22 mouse cellular contexts compared by ENCODE assay signal in the genomic region with DNA sequence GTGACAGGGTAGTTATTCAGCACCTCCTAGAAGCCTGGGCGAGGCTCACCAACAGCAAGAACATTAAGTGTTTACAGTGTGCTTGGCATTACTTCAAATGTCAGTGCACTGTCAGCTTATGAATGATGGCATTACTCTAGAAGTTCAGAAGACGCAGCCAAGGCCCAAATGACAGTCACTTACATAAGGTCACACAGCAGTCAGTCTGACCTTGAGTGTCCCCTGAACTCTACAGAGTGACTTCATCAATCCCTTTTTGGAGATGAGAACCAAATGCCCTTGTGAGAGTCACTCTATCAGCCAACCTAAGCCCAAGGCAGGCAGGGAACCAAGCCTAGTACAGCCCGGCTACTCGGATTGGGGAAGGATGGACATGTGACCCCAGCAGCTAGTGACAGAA. TPM values are rescaled to one million over a fixed set of nuclear protein-coding genes. Genes with fewer than 3 reads are reported as not detected.
A peak's percentile ranks its signal among the peaks of the same experiment; 100 is the strongest.
DNase-seq lines count a peak whose midpoint lies in the region; ATAC-seq and TF ChIP-seq lines count a peak whose summit lies in the region.
"Had no signal": no experiment of that assay in that cellular context is flagged by ENCODE, and none has a peak within 500 bp of the region (broad histone marks: within the 10 kb centered on the region; RNA-seq: fewer than 3 reads in every experiment).

No protein-coding gene starts in this region.

- peaks cover 5% of the 10 kb centered on the region for H3K4me1 ChIP-seq in neural tube, embryonic 12.5 days

- H3K4me3 ChIP-seq in gastrocnemius, adult 2 months = no peak overlapping the region
- 0 out of 2 replicates have a peak overlapping the region, but pooled peaks have one; percentile 3 for H3K4me3 ChIP-seq in neural tube, embryonic 12.5 days
- H3K4me3 ChIP-seq: embryonic facial prominence, embryonic 10.5 days; forebrain, embryonic 13.5 days; heart, embryonic 10.5 days had no signal

- H3K27ac ChIP-seq in gastrocnemius, adult 2 months = peak overlapping the region; percentile 53
- no peak overlapping the region for H3K27ac ChIP-seq in neural tube, embryonic 12.5 days
- H3K27ac ChIP-seq: embryonic facial prominence, embryonic 10.5 days; forebrain, embryonic 13.5 days; heart, embryonic 10.5 days; hindbrain, embryonic 14.5 days had no signal

- peaks cover 87% of the 10 kb centered on the region for H3K36me3 ChIP-seq in neural tube, embryonic 12.5 days

- intact Hi-C loops in gastrocnemius, adult 2 months (cut with DNase I) = loop anchor here (2.0 kb wide), 2 partner anchors 23 to 41 kb away; a partner anchor contains a TSS

- peak; percentile 40 for DNase-seq in adrenal gland, postnatal 10 days
- no peak for DNase-seq in adrenal gland, postnatal 25 days
- peak; percentile 24 for DNase-seq in gastrocnemius, adult 2 months
- no peak for DNase-seq in gastrocnemius, postnatal 10 days
- DNase-seq in neural tube, embryonic 10.5 days (ENCODE audit: extremely low spot score, low spot score) = no peak
- no peak for DNase-seq in ovary, postnatal 14 days (ENCODE audit: low spot score)
- DNase-seq: cerebellum, adult 2 months; forebrain, postnatal 0 days; gastrocnemius, postnatal 36 days; heart, adult 11 months; heart, postnatal 14 days; kidney, adult 11 months; kidney, adult 9 months had no signal

- no peak overlapping the region for H3K4me2 ChIP-seq in neural tube, embryonic 12.5 days (replicated peaks)
- H3K4me2 ChIP-seq: forebrain, embryonic 13.5 days; hindbrain, embryonic 14.5 days had no signal

- no peak for ATAC-seq in neural tube, embryonic 12.5 days (ENCODE audit: low FRiP score, low read depth)
- ATAC-seq: activated CD4-positive, CD25-positive, alpha-beta regulatory T cell, adult 4 months; forebrain, embryonic 13.5 days; forebrain, postnatal 0 days; Patski had no signal

- no peaks in the 10 kb centered on the region for H3K9me3 ChIP-seq in neural tube, embryonic 12.5 days
- H3K9me3 ChIP-seq: embryonic facial prominence, embryonic 10.5 days; forebrain, embryonic 13.5 days; heart, embryonic 10.5 days had no signal

- WGBS in neural tube, embryonic 12.5 days = 92% methylated on average over 4 of the region's 4 CpGs

- TF ChIP-seq CTCF in gastrocnemius, adult 2 months (IDR thresholded peaks at IDR 0.05) = no peak

- no peak overlapping the region for H3K9ac ChIP-seq in neural tube, embryonic 12.5 days
- H3K9ac ChIP-seq: forebrain, embryonic 13.5 days; forebrain, postnatal 0 days; hindbrain, embryonic 14.5 days had no signal

- H3K27me3 ChIP-seq in neural tube, embryonic 12.5 days (replicated peaks) = peaks cover 16% of the 10 kb centered on the region
- H3K27me3 ChIP-seq: CH12.LX, Patski had no signal

RNA-seq across cellular contexts. Expression of a gene that starts 5.1 kb away (rescaled TPM):
- total RNA-seq in adrenal gland, postnatal 10 days (2021) = 10 to 100 TPM; 15.7 to 39.2 TPM
- 10.1 and 11.3 TPM in 2 replicates for total RNA-seq in adrenal gland, postnatal 25 days (2021)
- 100 to 1,000 TPM; 748 to 815 TPM for total RNA-seq in gastrocnemius, adult 2 months (2021)
- 100 to 1,000 TPM; 303 to 352 TPM for total RNA-seq in gastrocnemius, postnatal 10 days (2021)
- 2.5 and 2.8 TPM in 2 replicates for polyA plus RNA-seq in neural tube, embryonic 12.5 days (2016; fragmentation: Nextera tagmentation; extraction: Ambion mirVana)
- polyA plus RNA-seq: activated CD4-positive, CD25-positive, alpha-beta regulatory T cell, adult 4 months had no signal

RNA-seq across cellular contexts. Expression of a gene that starts 16.8 kb away (rescaled TPM):
- 10 to 100 TPM; 25.1 to 65.2 TPM for total RNA-seq in adrenal gland, postnatal 10 days (2021)
- 1.4 and 4.5 TPM in 2 replicates for total RNA-seq in adrenal gland, postnatal 25 days (2021)
- total RNA-seq in gastrocnemius, adult 2 months (2021) = 10 to 100 TPM; 14.0 to 15.9 TPM
- 1 to 10 TPM; 6.8 to 7.8 TPM for total RNA-seq in gastrocnemius, postnatal 10 days (2021)
- polyA plus RNA-seq in neural tube, embryonic 12.5 days (2016; fragmentation: Nextera tagmentation; extraction: Ambion mirVana) = 0.27 and 0.46 TPM in 2 replicates
- polyA plus RNA-seq: forebrain, embryonic 13.5 days had no signal

RNA-seq across cellular contexts. Expression of a gene that starts 23.8 kb away (rescaled TPM):
- 10 to 100 TPM; 39.4 to 60.0 TPM for total RNA-seq in adrenal gland, postnatal 10 days (2021)
- total RNA-seq in adrenal gland, postnatal 25 days (2021) = 42.9 and 50.5 TPM in 2 replicates
- 10 to 100 TPM; 47.2 to 61.7 TPM for total RNA-seq in gastrocnemius, adult 2 months (2021)
- 10 to 100 TPM; 35.0 to 35.8 TPM for total RNA-seq in gastrocnemius, postnatal 10 days (2021)
- 207 and 221 TPM in 2 replicates for polyA plus RNA-seq in neural tube, embryonic 12.5 days (2016; fragmentation: Nextera tagmentation; extraction: Ambion mirVana)

RNA-seq across cellular contexts. Expression of a gene that starts 55.4 kb away (rescaled TPM):
- 1 to 10 TPM; 4.0 to 5.6 TPM for total RNA-seq in adrenal gland, postnatal 10 days (2021)
- total RNA-seq in adrenal gland, postnatal 25 days (2021) = 0.73 and 1.9 TPM in 2 replicates
- total RNA-seq in gastrocnemius, adult 2 months (2021) = 1 to 10 TPM; 1.2 to 1.4 TPM
- 1 to 10 TPM; 2.9 TPM for total RNA-seq in gastrocnemius, postnatal 10 days (2021)
- 7.1 and 7.8 TPM in 2 replicates for polyA plus RNA-seq in neural tube, embryonic 12.5 days (2016; fragmentation: Nextera tagmentation; extraction: Ambion mirVana)
- total RNA-seq: CH12.LX; forebrain, postnatal 0 days; hematopoietic stem cell, adult 5-6 weeks had no signal
- polyA plus RNA-seq: activated CD4-positive, CD25-positive, alpha-beta regulatory T cell, adult 4 months; forebrain, embryonic 13.5 days; forebrain, postnatal 0 days; Patski had no signal

Comparison
In these comparisons a context has a peak if more than half of its experiments do, and no peak if none do; other contexts are left out.
1. DNase-seq: peak in adrenal gland, postnatal 10 days (single experiment) and gastrocnemius, adult 2 months (single experiment); none in adrenal gland, postnatal 25 days (single experiment), gastrocnemius, postnatal 10 days (single experiment), neural tube, embryonic 10.5 days (single experiment) and ovary, postnatal 14 days (single experiment).
2. RNA of a gene that starts 5.1 kb away (total RNA-seq): 748 to 815 TPM in gastrocnemius, adult 2 months and 303 to 352 TPM in gastrocnemius, postnatal 10 days; 15.7 to 39.2 TPM in adrenal gland, postnatal 10 days and 10.1 to 11.3 TPM in adrenal gland, postnatal 25 days; every median in the first group is over 4 times any median in the second.